In genomic region chr11:40759896-40760295, GRCm38 (mm10) we compare ENCODE assay signal across 30 mouse cellular contexts. TPM values are rescaled to one million over a fixed set of nuclear protein-coding genes. Genes with fewer than 3 reads are reported as not detected.
DNase-seq lines count a peak whose midpoint lies in the region; ATAC-seq and TF ChIP-seq lines count a peak whose summit lies in the region.
"Had no signal": no experiment of that assay in that cellular context is flagged by ENCODE, and none has a peak within 500 bp of the region (broad histone marks: within the 10 kb centered on the region; RNA-seq: fewer than 3 reads in every experiment).

No protein-coding gene starts in this region.

- no peaks in the 10 kb centered on the region for H3K36me3 ChIP-seq in hindbrain, embryonic 16.5 days (ENCODE audit: control insufficient read depth, insufficient read depth, low read length)
- H3K36me3 ChIP-seq: G1E; heart, embryonic 10.5 days; heart, embryonic 15.5 days; intestine, embryonic 15.5 days; midbrain, embryonic 10.5 days; midbrain, embryonic 15.5 days; neural tube, embryonic 15.5 days had no signal

- H3K27ac ChIP-seq in cerebellum, adult 2 months (ENCODE audit: insufficient read depth, low read length) = no peak overlapping the region
- no peak overlapping the region for H3K27ac ChIP-seq in hindbrain, embryonic 16.5 days (ENCODE audit: low read depth, low read length)
- H3K27ac ChIP-seq: heart, embryonic 10.5 days; heart, embryonic 15.5 days; hindbrain, postnatal 0 days; intestine, embryonic 15.5 days; kidney, postnatal 0 days; liver, embryonic 14.5 days; midbrain, embryonic 10.5 days; midbrain, embryonic 15.5 days; neural tube, embryonic 15.5 days had no signal

- H3K4me2 ChIP-seq in hindbrain, embryonic 16.5 days (ENCODE audit: low read length) = no peak overlapping the region
- H3K4me2 ChIP-seq: heart, embryonic 15.5 days; intestine, embryonic 15.5 days; midbrain, embryonic 15.5 days; neural tube, embryonic 15.5 days had no signal

- no peak for TF ChIP-seq CTCF in cerebellum, adult 2 months (IDR thresholded peaks at IDR 0.05; ENCODE audit: borderline replicate concordance, insufficient read depth, low read depth, low read length)

- H3K4me3 ChIP-seq in cerebellum, adult 2 months (replicated peaks; ENCODE audit: insufficient read depth, low read depth, low read length) = no peak overlapping the region
- no peak overlapping the region for H3K4me3 ChIP-seq in hindbrain, embryonic 16.5 days (ENCODE audit: low read length)
- H3K4me3 ChIP-seq: heart, embryonic 10.5 days; heart, embryonic 15.5 days; intestine, embryonic 15.5 days; midbrain, embryonic 10.5 days; midbrain, embryonic 15.5 days; neural tube, embryonic 15.5 days had no signal

- H3K27me3 ChIP-seq in cerebellum, adult 2 months (ENCODE audit: control insufficient read depth, insufficient read depth, low read length) = no peaks in the 10 kb centered on the region
- no peaks in the 10 kb centered on the region for H3K27me3 ChIP-seq in hindbrain, embryonic 16.5 days (replicated peaks; ENCODE audit: control insufficient read depth, insufficient read depth, low read length)
- H3K27me3 ChIP-seq: heart, embryonic 15.5 days; intestine, embryonic 15.5 days; midbrain, embryonic 15.5 days; neural tube, embryonic 15.5 days had no signal

- no peak for TF ChIP-seq POLR2A in cerebellum, adult 2 months (IDR thresholded peaks at IDR 0.05; ENCODE audit: borderline replicate concordance, insufficient read depth, low read length)

- 8% methylated on average over 8 of the region's 8 CpGs for WGBS in cerebellum, adult 2 months
- WGBS in hindbrain, embryonic 16.5 days = 86% methylated on average over 8 of the region's 8 CpGs

- no peaks in the 10 kb centered on the region for H3K9me3 ChIP-seq in hindbrain, embryonic 16.5 days (ENCODE audit: control insufficient read depth, low read length)
- H3K9me3 ChIP-seq: G1E; heart, embryonic 10.5 days; heart, embryonic 15.5 days; intestine, embryonic 15.5 days; midbrain, embryonic 10.5 days; midbrain, embryonic 15.5 days; neural tube, embryonic 15.5 days had no signal

- intact Hi-C loops in gastrocnemius, postnatal 36 days (cut with DNase I) = no loop called here

- DNase-seq in gastrocnemius, adult 18-20 months (ENCODE audit: low spot score) = peak; percentile 8
- no peak for DNase-seq in gastrocnemius, postnatal 36 days
- peak; percentile 35 for DNase-seq in MN1 (ENCODE audit: low spot score)
- DNase-seq in cerebellum, adult 2 months = peak; percentile 48 to 69
- DNase-seq in cerebellum, postnatal 14 days = peak; percentile 79 to 88
- DNase-seq in frontal cortex, postnatal 36 days (ENCODE audit: low spot score in 2 of 2) = no peak
- no peak for DNase-seq in heart, adult 8-10 months (ENCODE audit: low spot score)
- DNase-seq: adrenal gland, postnatal 25 days; kidney, adult 2 months; kidney, postnatal 4 days; layer of hippocampus, postnatal 36 days; liver; lung, adult 2 months; lung, postnatal 14 days; retina, postnatal 1 day; right cerebral cortex, postnatal 25 days; spleen, adult 18-20 months; thymus, postnatal 14 days had no signal

- no peak for ATAC-seq in hindbrain, embryonic 16.5 days
- ATAC-seq: forebrain, embryonic 14.5 days; hindbrain, postnatal 0 days; intestine, embryonic 15.5 days; midbrain, embryonic 15.5 days had no signal

- H3K9ac ChIP-seq in hindbrain, embryonic 16.5 days (ENCODE audit: low read depth, low read length) = no peak overlapping the region
- H3K9ac ChIP-seq: heart, embryonic 15.5 days; intestine, embryonic 15.5 days; liver, embryonic 14.5 days; midbrain, embryonic 15.5 days; neural tube, embryonic 15.5 days had no signal

- peaks cover 10% of the 10 kb centered on the region; the same call in 1 of the 2 replicates for H3K4me1 ChIP-seq in cerebellum, adult 2 months (ENCODE audit: control insufficient read depth, insufficient read depth, low read length)
- no peaks in the 10 kb centered on the region; the same call in 1 of the 2 replicates for H3K4me1 ChIP-seq in hindbrain, embryonic 16.5 days (ENCODE audit: control insufficient read depth, insufficient read depth, low read depth, low read length)
- H3K4me1 ChIP-seq: heart, embryonic 10.5 days; intestine, embryonic 15.5 days; neural tube, embryonic 15.5 days had no signal

RNA-seq across cellular contexts. Expression of gene Ccng1, which starts 4.8 kb away (rescaled TPM):
- total RNA-seq in gastrocnemius, adult 18-20 months (2021) = 100 to 1,000 TPM; 650 to 668 TPM
- 100 to 1,000 TPM; 662 to 671 TPM for total RNA-seq in gastrocnemius, postnatal 36 days (2021)
- 26.8 and 27.8 TPM in 2 replicates for polyA plus RNA-seq in cerebellum, adult 2 months (2012; rRNA removed)
- total RNA-seq in heart, adult 8-10 months (2022) = 100 to 1,000 TPM; 477 to 593 (median 535) TPM
- polyA plus RNA-seq in hindbrain, embryonic 16.5 days (2015; fragmentation: Nextera tagmentation; extraction: Ambion mirVana) = 44.4 TPM in 2 replicates

RNA-seq across cellular contexts. Expression of gene Nudcd2, which starts 26.4 kb away (rescaled TPM):
- 10 to 100 TPM; 10.1 to 13.4 TPM for total RNA-seq in gastrocnemius, adult 18-20 months (2021)
- total RNA-seq in gastrocnemius, postnatal 36 days (2021) = 10 to 100 TPM in 1 of 2 experiments, 1 to 10 TPM in 1; 8.3 to 13.7 TPM
- polyA plus RNA-seq in cerebellum, adult 2 months (2012; rRNA removed) = 22.2 and 22.9 TPM in 2 replicates
- 10 to 100 TPM; 13.1 to 19.0 (median 15.7) TPM for total RNA-seq in heart, adult 8-10 months (2022)
- polyA plus RNA-seq in hindbrain, embryonic 16.5 days (2015; fragmentation: Nextera tagmentation; extraction: Ambion mirVana) = 57.7 and 61.1 TPM in 2 replicates

RNA-seq across cellular contexts. Expression of gene Hmmr, which starts 26.7 kb away (rescaled TPM):
- not detected for total RNA-seq in gastrocnemius, adult 18-20 months (2021)
- under 1 TPM; 0.30 to 0.38 TPM for total RNA-seq in gastrocnemius, postnatal 36 days (2021)
- polyA plus RNA-seq in cerebellum, adult 2 months (2012; rRNA removed) = 0.08 and 0.13 TPM in 2 replicates
- total RNA-seq in heart, adult 8-10 months (2022) = under 1 TPM in 3 of 4 experiments, not detected in 1; 0.09 to 0.25 (median 0.20) TPM
- polyA plus RNA-seq in hindbrain, embryonic 16.5 days (2015; fragmentation: Nextera tagmentation; extraction: Ambion mirVana) = 7.0 and 8.1 TPM in 2 replicates

Comparison
In these comparisons a context has a peak if more than half of its experiments do, and no peak if none do; other contexts are left out.
1. DNase-seq: peak in gastrocnemius, adult 18-20 months (single experiment), MN1 (single experiment), cerebellum, adult 2 months (2 of 2) and cerebellum, postnatal 14 days (2 of 2); none in gastrocnemius, postnatal 36 days (0 of 2), frontal cortex, postnatal 36 days (0 of 2) and heart, adult 8-10 months (single experiment).